Mouse (Mus musculus) G1E (cell line): ENCODE data around the gene Fxr2.

Experiments used
- CTCF ChIP-seq: IDR thresholded peaks from 2 replicates; pipeline ENCODE4 v1.5.1; 2012; ENCODE audit warnings: low read depth, low read length, inconsistent platforms, mixed read lengths
- GATA1 ChIP-seq: IDR thresholded peaks from 2 replicates; pipeline ENCODE4 v1.6.1; 2012; ENCODE audit warnings: borderline replicate concordance, low read length, inconsistent platforms, mixed read lengths
- GATA2 ChIP-seq: IDR thresholded peaks from 2 replicates; pipeline ENCODE4 v1.6.1; 2012; ENCODE audit warnings: low read depth, low read length, inconsistent platforms, borderline replicate concordance

GRCm38 (mm10) chr11:69590622-69591021 is 42.2 kb upstream of the Fxr2 start:
- no peak for TF ChIP-seq GATA1
- no peak for TF ChIP-seq CTCF
- TF ChIP-seq GATA2: no peak
